Mouse (Mus musculus) heart, embryonic 13.5 days (tissue): ENCODE results near the gene Arsg. TPM values are rescaled to one million over a fixed set of nuclear protein-coding genes. Genes with fewer than 3 reads are reported as not detected.

Experiments
- ATAC-seq: fragments of 200-750 bp; cut with Nextera tagmentation; 2 replicates; pipeline ENCODE4 v1.8.0; 2017; ENCODE audit warnings: moderate TSS enrichment; ENCODE audit not compliant: insufficient number of reproducible peaks, low FRiP score, low TSS enrichment; ENCODE audit errors: extremely low read depth
- H3K27ac ChIP-seq: fragments of 300-500 bp; sonication (generic); replicated peaks from 2 replicates; pipeline ENCODE4 v1.5.1; 2015; ENCODE audit warnings: moderate library complexity, mild to moderate bottlenecking, inconsistent platforms
- H3K27me3 ChIP-seq: fragments of 300-500 bp; sonication (generic); replicated peaks from 2 replicates; pipeline ENCODE4 v1.6.1; 2015; ENCODE audit warnings: mild to moderate bottlenecking, inconsistent platforms
- H3K36me3 ChIP-seq: fragments of 300-500 bp; sonication (generic); 2 replicates; pipeline ENCODE4 v1.6.1; 2015; ENCODE audit warnings: mild to moderate bottlenecking, inconsistent platforms
- H3K4me1 ChIP-seq: fragments of 300-500 bp; sonication (generic); 2 replicates; pipeline ENCODE4 v1.6.1; 2015; ENCODE audit warnings: inconsistent platforms
- H3K4me2 ChIP-seq: fragments of 300-500 bp; sonication (generic); 2 replicates; pipeline ENCODE4 v1.6.1; 2015; ENCODE audit warnings: inconsistent platforms, mild to moderate bottlenecking, moderate library complexity
- H3K4me3 ChIP-seq: fragments of 300-500 bp; sonication (generic); 2 replicates; pipeline ENCODE4 v1.5.1; 2015; ENCODE audit warnings: moderate library complexity, mild to moderate bottlenecking, inconsistent platforms
- H3K9ac ChIP-seq: fragments of 300-500 bp; sonication (generic); 2 replicates; pipeline ENCODE4 v1.6.1; 2015; ENCODE audit warnings: inconsistent platforms, mild to moderate bottlenecking, moderate library complexity
- H3K9me3 ChIP-seq: fragments of 300-500 bp; sonication (generic); 2 replicates; pipeline ENCODE4 v1.6.1; 2016; ENCODE audit warnings: inconsistent platforms
- WGBS: fragments of 180-500 bp; shearing (Covaris S2); methylation state at CpG from one replicate; pipeline ENCODE4 v1.1.7; 2015; ENCODE audit warnings: mixed read lengths; 5-methylcytosine and 5-hydroxymethylcytosine counted together
- polyA plus RNA-seq: library from polyadenylated mRNA; unstranded; fragments of >200 nt; fragmentation: Nextera tagmentation; extraction: Ambion mirVana; gene quantifications from 2 replicates; pipeline ENCODE4 v1.2.1, GENCODE M21; 2015

Arsg gene
- polyA plus RNA-seq, 1 experiment from 2014 or later, result 3.8 TPM

DNA sequence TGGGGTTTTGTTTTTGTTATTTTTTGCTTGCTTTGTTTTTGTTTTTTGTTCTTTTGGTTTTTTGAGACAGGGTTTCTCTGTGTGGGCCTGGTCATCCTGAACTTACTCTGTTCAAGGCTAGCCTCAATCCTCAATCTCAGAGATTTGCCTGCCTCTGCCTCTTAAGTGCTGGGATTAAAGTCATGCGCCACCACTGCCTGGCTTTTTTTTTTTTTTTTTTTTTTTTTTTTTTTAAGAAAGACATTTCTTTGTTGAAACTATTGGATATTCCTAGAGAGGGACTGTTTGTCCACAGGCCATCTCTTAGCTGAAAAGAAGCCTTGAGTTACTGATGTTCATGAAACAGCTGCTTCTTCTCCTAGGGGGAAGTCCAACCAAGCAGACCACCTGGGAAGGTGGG is 74.5 kb downstream of the Arsg start:
- ATAC-seq, result no peak
- Histone ChIP-seq H3K9ac (no peak overlapping the region), H3K36me3 (no peaks in the 10 kb centered on the region), H3K27ac (no peak overlapping the region), H3K4me1 (peaks cover 52% of the 10 kb centered on the region), H3K4me3 (no peak overlapping the region), H3K9me3 (no peaks in the 10 kb centered on the region), H3K4me2 (no peak overlapping the region), H3K27me3 (no peaks in the 10 kb centered on the region)
- 84% methylated on average over 1 of the region's 1 CpGs for WGBS

DNA sequence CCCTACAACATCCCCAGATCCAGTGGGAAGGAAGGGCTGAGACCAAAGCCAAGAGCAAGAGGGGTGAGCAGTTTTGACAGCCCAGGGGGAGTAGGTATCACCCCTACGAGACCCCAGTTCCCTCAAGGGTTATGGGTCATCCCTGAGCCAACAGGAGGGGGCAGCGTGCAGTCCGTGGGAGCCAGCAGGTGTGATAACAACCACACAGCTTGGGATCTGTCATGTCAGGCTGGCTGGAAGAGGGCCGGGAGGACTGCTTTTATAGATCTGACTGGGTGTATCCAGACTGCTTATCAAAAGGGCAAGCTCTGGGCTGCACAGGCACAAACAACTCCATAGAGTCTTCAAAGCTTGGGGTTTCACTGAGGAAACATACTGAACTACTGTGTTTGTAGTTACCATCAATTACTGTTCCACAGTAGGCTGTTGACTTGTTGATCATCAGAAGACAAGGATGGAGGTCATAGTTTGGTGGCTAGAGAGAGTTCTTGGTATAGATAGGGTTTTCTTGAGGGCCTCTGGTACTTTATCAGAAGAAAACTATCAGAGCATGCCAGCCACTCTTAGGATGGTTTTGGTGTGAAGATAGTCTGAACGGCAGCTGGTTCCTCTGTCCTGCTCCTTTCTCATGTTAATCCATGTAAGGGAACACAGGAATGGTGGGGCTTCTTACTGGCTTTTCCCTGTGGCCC is 76.6 kb downstream of the Arsg start:
- Histone ChIP-seq H3K9ac (no peak overlapping the region), H3K27me3 (no peaks in the 10 kb centered on the region), H3K4me3 (no peak overlapping the region), H3K9me3 (no peaks in the 10 kb centered on the region), H3K36me3 (no peaks in the 10 kb centered on the region), H3K4me1 (peaks cover 45% of the 10 kb centered on the region), H3K27ac (no peak overlapping the region), H3K4me2 (no peak overlapping the region)
- WGBS, result 39% methylated on average over 5 of the region's 5 CpGs
- ATAC-seq, result no peak

DNA sequence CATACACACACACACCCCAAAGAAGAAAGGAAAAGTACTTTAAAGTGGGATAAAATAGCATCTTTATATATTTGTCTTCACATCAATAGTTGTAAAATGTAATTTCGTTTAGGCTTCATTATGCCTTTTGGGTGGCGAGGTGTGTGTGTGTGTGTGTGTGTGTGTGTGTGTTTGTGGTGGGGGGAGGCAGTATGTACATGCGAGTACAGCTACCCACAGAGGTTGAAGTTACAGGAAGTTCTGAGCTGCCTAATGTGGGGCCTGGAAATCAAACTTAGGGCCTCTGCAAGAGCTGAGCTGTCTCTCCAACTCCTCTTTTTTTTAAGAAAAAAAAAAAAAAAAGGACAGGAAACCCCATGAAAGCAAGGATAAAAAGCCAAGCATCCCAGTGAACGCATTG is 80.7 kb downstream of the Arsg start:
- no peak overlapping the region for H3K9ac ChIP-seq
- WGBS, result 73% methylated on average over 4 of the region's 4 CpGs
- peaks cover 52% of the 10 kb centered on the region for H3K4me1 ChIP-seq
- no peak for ATAC-seq
- no peaks in the 10 kb centered on the region for H3K9me3 ChIP-seq
- H3K27me3 ChIP-seq, result no peaks in the 10 kb centered on the region
- no peak overlapping the region for H3K4me2 ChIP-seq
- H3K36me3 ChIP-seq, result no peaks in the 10 kb centered on the region
- H3K27ac ChIP-seq, result peak overlapping the region; percentile 45; the same call in 1 of the 2 replicates
- H3K4me3 ChIP-seq, result no peak overlapping the region

DNA sequence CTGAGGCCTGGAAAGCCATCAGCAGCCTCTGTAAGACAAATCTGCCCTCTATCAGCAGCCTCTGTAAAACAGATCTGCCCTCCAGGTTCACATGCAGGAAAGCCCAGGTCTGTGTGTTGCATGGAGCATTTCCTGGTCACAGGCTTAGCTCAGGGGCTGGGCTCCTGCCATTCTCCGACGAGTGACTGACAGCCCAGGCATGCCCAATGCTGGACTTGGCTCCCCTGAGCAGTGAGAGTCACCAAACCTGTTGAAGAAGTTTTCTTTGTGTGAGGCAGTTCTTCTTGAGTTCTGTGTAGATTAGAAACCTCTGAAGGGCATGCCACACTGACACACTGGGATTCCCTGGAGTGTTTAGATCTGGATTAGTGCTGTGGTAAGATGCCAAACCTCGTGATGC is 81.3 kb downstream of the Arsg start:
- H3K4me3 ChIP-seq, result no peak overlapping the region
- no peak overlapping the region for H3K9ac ChIP-seq
- peaks cover 52% of the 10 kb centered on the region for H3K4me1 ChIP-seq
- H3K4me2 ChIP-seq, result no peak overlapping the region
- H3K36me3 ChIP-seq, result no peaks in the 10 kb centered on the region
- peak overlapping the region; percentile 45 for H3K27ac ChIP-seq
- no peaks in the 10 kb centered on the region for H3K27me3 ChIP-seq
- 21% methylated on average over 3 of the region's 3 CpGs for WGBS
- no peak for ATAC-seq
- no peaks in the 10 kb centered on the region for H3K9me3 ChIP-seq

- Histone ChIP-seq H3K9ac (peak overlapping the region; percentile 37; the same call in 1 of the 2 replicates), H3K4me1 (peaks cover 63% of the 10 kb centered on the region), H3K4me2 (no peak overlapping the region), H3K9me3 (no peaks in the 10 kb centered on the region), H3K36me3 (no peaks in the 10 kb centered on the region), H3K4me3 (no peak overlapping the region), H3K27me3 (no peaks in the 10 kb centered on the region), H3K27ac (no peak overlapping the region; the same call in 1 of the 2 replicates)
- ATAC-seq, result no peak
- WGBS, result 37% methylated on average over 6 of the region's 6 CpGs
Observed at GRCm38 (mm10) chr11:109556130-109556529, 83.0 kb downstream of the Arsg start.

- Histone ChIP-seq H3K36me3 (no peaks in the 10 kb centered on the region), H3K9ac (no peak overlapping the region), H3K27ac (peak overlapping the region; percentile 37), H3K4me2 (peak overlapping the region; percentile 7), H3K4me1 (peaks cover 70% of the 10 kb centered on the region), H3K4me3 (no peak overlapping the region), H3K27me3 (no peaks in the 10 kb centered on the region), H3K9me3 (no peaks in the 10 kb centered on the region)
- WGBS, result 41% methylated on average over 11 of the region's 11 CpGs
- no peak for ATAC-seq
Observed at GRCm38 (mm10) chr11:109557419-109557818, 84.2 kb downstream of the Arsg start.

GRCm38 (mm10) chr11:109559241-109559640 is 86.1 kb downstream of the Arsg start:
- H3K36me3 ChIP-seq, result no peaks in the 10 kb centered on the region
- peaks cover 65% of the 10 kb centered on the region for H3K4me1 ChIP-seq
- H3K4me3 ChIP-seq, result no peak overlapping the region
- no peak overlapping the region for H3K27ac ChIP-seq
- H3K27me3 ChIP-seq, result no peaks in the 10 kb centered on the region
- H3K9ac ChIP-seq, result no peak overlapping the region
- 0 out of 2 replicates have a peak overlapping the region, but pooled peaks have one; percentile 13 for H3K4me2 ChIP-seq
- H3K9me3 ChIP-seq, result no peaks in the 10 kb centered on the region
- WGBS, result 74% methylated on average over 12 of the region's 12 CpGs
- ATAC-seq, result no peak

- ATAC-seq, result 0 out of 2 replicates have a peak, but pooled peaks have one; percentile 26
- H3K36me3 ChIP-seq, result no peaks in the 10 kb centered on the region
- H3K4me2 ChIP-seq, result peak overlapping the region; percentile 30; the same call in 1 of the 2 replicates
- no peak overlapping the region for H3K9ac ChIP-seq
- no peak overlapping the region for H3K4me3 ChIP-seq
- no peaks in the 10 kb centered on the region for H3K27me3 ChIP-seq
- 6% methylated on average over 9 of the region's 9 CpGs for WGBS
- H3K4me1 ChIP-seq, result peaks cover 52% of the 10 kb centered on the region
- no peaks in the 10 kb centered on the region for H3K9me3 ChIP-seq
- H3K27ac ChIP-seq, result peak overlapping the region; percentile 54
Observed at GRCm38 (mm10) chr11:109560793-109561257, 87.7 kb downstream of the Arsg start.

- H3K4me3 ChIP-seq, result no peak overlapping the region
- ATAC-seq, result no peak
- WGBS, result 56% methylated on average over 3 of the region's 3 CpGs
Observed at GRCm38 (mm10) chr11:109561445-109561844, 88.3 kb downstream of the Arsg start.

DNA sequence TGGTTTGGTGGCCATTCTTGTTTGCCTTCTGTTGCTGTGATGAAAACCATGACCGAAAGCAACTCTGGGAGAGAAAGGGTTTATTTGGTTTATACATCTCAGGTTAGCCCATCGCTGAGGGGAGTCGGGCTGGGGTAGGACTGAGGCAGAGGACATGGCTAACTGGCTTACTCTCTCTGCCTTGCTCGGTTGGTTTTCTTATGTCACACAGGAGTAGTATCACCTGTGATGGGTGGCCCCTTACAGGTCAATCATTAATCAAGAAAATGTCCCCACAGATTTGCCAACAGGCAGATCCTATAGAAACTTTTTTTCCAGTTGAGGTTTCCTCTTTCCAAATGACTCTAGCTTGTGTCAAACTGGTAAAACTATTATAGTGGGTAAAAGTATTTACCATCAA is 90.5 kb downstream of the Arsg start:
- Histone ChIP-seq H3K27me3 (no peaks in the 10 kb centered on the region), H3K4me1 (peaks cover 29% of the 10 kb centered on the region), H3K36me3 (no peaks in the 10 kb centered on the region), H3K9ac (no peak overlapping the region), H3K4me2 (no peak overlapping the region), H3K27ac (no peak overlapping the region), H3K9me3 (no peaks in the 10 kb centered on the region), H3K4me3 (no peak overlapping the region)
- no peak for ATAC-seq
- WGBS, result 82% methylated on average over 4 of the region's 4 CpGs

More at GRCm38 (mm10) chr11:109561445-109561844, 88.3 kb downstream of the Arsg start:
- Histone ChIP-seq H3K27me3 (no peaks in the 10 kb centered on the region), H3K9me3 (no peaks in the 10 kb centered on the region), H3K4me2 (no peak overlapping the region), H3K9ac (no peak overlapping the region), H3K4me1 (peaks cover 46% of the 10 kb centered on the region), H3K27ac (peak overlapping the region; percentile 54), H3K36me3 (no peaks in the 10 kb centered on the region)

DNA sequence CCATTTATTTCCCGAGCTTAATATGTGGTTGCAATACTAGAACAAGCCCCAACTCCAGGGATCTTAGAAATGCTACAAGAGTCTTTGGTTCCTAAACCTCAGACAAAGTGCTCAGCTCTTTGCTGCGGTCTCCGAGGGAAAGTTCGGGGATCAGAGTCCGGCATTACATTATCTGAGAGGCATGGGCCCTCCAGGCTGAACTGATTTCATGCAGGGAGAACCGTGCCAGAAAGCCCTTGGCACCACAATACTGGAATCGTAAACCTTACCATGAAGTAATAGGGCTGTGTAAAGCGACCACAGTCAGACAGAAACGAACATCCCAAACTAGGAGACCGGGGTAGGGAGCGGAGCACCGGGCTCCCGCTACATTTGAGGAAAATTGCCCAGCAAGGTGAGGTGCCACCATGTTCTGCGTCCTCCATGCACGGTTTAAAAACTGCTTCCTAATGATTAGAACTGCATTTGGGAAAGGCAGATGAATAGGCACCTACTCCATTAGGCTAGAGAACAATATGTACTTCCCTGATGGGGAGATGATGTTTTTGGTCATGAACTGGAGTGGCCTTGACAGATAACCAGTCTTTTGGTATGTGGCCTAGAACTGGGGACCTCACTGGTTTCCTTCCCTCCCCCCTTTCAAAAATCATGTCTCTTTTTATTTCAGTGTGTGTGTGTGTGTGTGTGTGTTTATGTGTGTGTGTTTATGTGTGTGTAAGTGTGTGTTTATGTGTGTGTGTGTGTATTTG is 91.5 kb downstream of the Arsg start:
- H3K9me3 ChIP-seq, result no peaks in the 10 kb centered on the region
- H3K4me2 ChIP-seq, result no peak overlapping the region
- no peaks in the 10 kb centered on the region for H3K36me3 ChIP-seq
- WGBS, result 82% methylated on average over 15 of the region's 15 CpGs
- peaks cover 23% of the 10 kb centered on the region for H3K4me1 ChIP-seq
- no peaks in the 10 kb centered on the region for H3K27me3 ChIP-seq
- no peak overlapping the region for H3K9ac ChIP-seq
- ATAC-seq, result no peak
- no peak overlapping the region for H3K27ac ChIP-seq
- no peak overlapping the region for H3K4me3 ChIP-seq
